Mouse (Mus musculus) forebrain, postnatal 0 days (tissue): Measurements from ENCODE around the gene Nags. TPM values are rescaled to one million over a fixed set of nuclear protein-coding genes. Genes with fewer than 3 reads are reported as not detected.

Experiments used
- ATAC-seq: fragments of 200-750 bp; cut with Nextera tagmentation; 2 replicates; pipeline ENCODE4 v1.8.0; 2017; ENCODE audit warnings: mild to moderate bottlenecking, moderate library complexity
- DNase-seq: peaks from one replicate; pipeline ENCODE4 v3.0.0-alpha.2; 2015
- H3K27ac ChIP-seq: fragments of 300-500 bp; sonication (generic); 2 replicates; pipeline ENCODE4 v1.5.1; 2014; ENCODE audit warnings: low read depth, mild to moderate bottlenecking, antibody characterized with exemption, low read length, moderate library complexity, mixed read lengths
- H3K27me3 ChIP-seq: fragments of 300-500 bp; sonication (generic); 2 replicates; pipeline ENCODE4 v1.6.1; 2014; ENCODE audit warnings: mild to moderate bottlenecking, low read length, mixed read lengths; ENCODE audit not compliant: insufficient read depth
- H3K36me3 ChIP-seq: fragments of 300-500 bp; sonication (generic); 2 replicates; pipeline ENCODE4 v1.6.1; 2014; ENCODE audit warnings: mild to moderate bottlenecking, moderate library complexity; ENCODE audit not compliant: insufficient read depth
- H3K4me1 ChIP-seq: fragments of 300-500 bp; sonication (generic); 2 replicates; pipeline ENCODE4 v1.6.1; 2014; ENCODE audit warnings: antibody characterized with exemption; ENCODE audit not compliant: insufficient read depth
- H3K4me2 ChIP-seq: fragments of 300-500 bp; sonication (generic); 2 replicates; pipeline ENCODE4 v1.6.1; 2014; ENCODE audit warnings: low read depth, mild to moderate bottlenecking, moderate library complexity
- H3K4me3 ChIP-seq: fragments of 300-500 bp; sonication (generic); 2 replicates; pipeline ENCODE4 v1.5.1; 2014; ENCODE audit warnings: low read depth, low read length, mixed read lengths
- H3K9ac ChIP-seq: fragments of 300-500 bp; sonication (generic); 2 replicates; pipeline ENCODE4 v1.6.1; 2014; ENCODE audit warnings: mild to moderate bottlenecking
- H3K9me3 ChIP-seq: fragments of 300-500 bp; sonication (generic); 2 replicates; pipeline ENCODE4 v1.6.1; 2016; ENCODE audit warnings: low read length
- CTCF ChIP-seq: sonication (generic); IDR thresholded peaks from 2 replicates; pipeline ENCODE4 v1.5.1; 2016; ENCODE audit warnings: antibody characterized with exemption, control low read depth, low read depth
- WGBS: fragments of 180-500 bp; shearing (Covaris S2); extraction: QIAGEN DNeasy Blood & Tissue Kit; methylation state at CpG from one replicate; pipeline ENCODE4 v1.1.7; 2014; 5-methylcytosine and 5-hydroxymethylcytosine counted together
- polyA plus RNA-seq: library from polyadenylated mRNA; unstranded; fragments of >200 nt; fragmentation: Nextera tagmentation; extraction: Ambion mirVana; gene quantifications from 2 replicates; pipeline ENCODE4 v1.2.1, GENCODE M21; 2015
- total RNA-seq: library from RNA; depleted of rRNA; stranded (reverse); fragments of >200 nt; gene quantifications from 2 replicates; pipeline ENCODE4 v1.2.3, GENCODE M21; 2014

Gene Nags
- total and polyA plus RNA-seq, 2 experiments from 2014 or later, result 0.14 to 0.35 TPM

DNA sequence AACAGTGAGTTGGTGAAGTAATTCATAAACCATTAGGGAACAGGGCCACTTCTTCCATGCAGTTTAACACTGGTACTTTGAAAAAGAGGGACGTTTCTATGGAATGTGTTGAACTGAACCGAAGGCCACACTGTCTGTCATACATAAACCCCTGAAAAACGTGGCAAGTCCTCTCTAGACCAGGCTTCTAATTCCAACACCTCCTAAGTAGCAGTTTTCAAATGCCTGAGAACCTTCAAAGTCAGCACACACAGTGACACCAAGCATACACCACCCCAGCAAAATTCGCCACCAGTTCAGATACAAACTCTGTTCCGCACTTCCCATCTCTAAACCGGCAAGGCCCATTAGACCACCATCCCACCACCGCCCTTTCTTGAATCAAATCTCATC, 38.9 kb downstream of the Nags start:
- ATAC-seq (0 out of 2 replicates have a peak, but pooled peaks have one; percentile 12), DNase-seq (no peak)
- Histone ChIP-seq H3K36me3 (peaks cover 20% of the 10 kb centered on the region), H3K4me1 (peaks cover 20% of the 10 kb centered on the region), H3K9ac (peak overlapping the region; percentile 93), H3K4me3 (peak overlapping the region; percentile 92), H3K27ac (peak overlapping the region; percentile 96), H3K27me3 (no peaks in the 10 kb centered on the region), H3K9me3 (no peaks in the 10 kb centered on the region), H3K4me2 (peak overlapping the region; percentile 64)
- TF ChIP-seq CTCF, result no peak
- WGBS, result 5% methylated on average over 7 of the region's 7 CpGs

DNA sequence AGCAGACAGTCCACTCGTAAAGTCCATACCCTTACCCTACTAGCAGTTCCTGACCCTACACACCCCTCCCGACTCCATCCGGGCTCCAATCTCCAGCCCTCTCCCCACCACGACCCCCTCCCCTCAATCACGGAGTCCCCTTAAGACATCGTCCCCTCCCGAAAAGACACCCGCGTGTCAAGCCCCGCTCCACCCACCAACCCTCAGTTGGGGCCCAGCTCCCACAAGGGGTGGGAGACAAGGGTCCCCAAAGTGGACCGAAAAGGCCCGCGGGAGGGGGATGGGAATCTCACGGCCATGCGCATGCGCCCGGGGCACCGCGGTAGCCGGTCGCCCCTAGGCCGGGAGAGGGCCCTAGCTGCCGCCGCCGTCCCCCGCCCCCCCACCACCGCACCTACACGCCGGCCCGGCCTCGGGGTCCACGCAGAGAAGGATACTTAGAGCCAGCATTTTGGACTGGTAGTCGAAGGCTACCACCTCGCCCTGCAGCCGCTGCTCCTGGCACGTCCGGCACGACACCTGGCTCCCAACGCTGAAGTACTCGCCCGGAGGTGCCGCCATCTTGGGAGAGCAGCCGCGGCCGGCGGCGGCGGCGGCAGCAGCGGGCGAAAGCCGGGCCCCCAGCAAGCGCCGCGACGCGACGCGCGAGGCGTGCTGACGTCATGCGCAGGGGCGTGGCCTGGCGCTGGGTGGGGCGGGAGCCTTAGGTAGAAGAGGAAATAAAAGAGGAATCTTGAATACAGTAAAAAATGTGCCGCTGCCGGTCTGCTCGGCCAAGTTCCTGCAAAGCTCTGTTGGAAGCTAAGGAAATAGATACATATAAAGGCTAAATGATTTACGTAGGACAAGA, 39.6 kb downstream of the Nags start, which contains the start of gene Lsm12:
Lsm12 (minus strand) TSS at position 651 of the 850 bp plus-strand sequence.
- Histone ChIP-seq H3K27me3 (no peaks in the 10 kb centered on the region), H3K4me3 (peak within 1 kb of the TSS; percentile 92), H3K27ac (peak within 1 kb of the TSS; percentile 96), H3K36me3 (peaks cover 18% of the 10 kb centered on the region), H3K9me3 (no peaks in the 10 kb centered on the region), H3K4me2 (peak within 1 kb of the TSS; percentile 64), H3K4me1 (peaks cover 21% of the 10 kb centered on the region), H3K9ac (peak within 1 kb of the TSS; percentile 93)
- no peak for TF ChIP-seq CTCF
- WGBS, result 4% methylated on average over 69 of the region's 70 CpGs
- DNase-seq (peak; percentile 97), ATAC-seq (peak; percentile 88)

DNA sequence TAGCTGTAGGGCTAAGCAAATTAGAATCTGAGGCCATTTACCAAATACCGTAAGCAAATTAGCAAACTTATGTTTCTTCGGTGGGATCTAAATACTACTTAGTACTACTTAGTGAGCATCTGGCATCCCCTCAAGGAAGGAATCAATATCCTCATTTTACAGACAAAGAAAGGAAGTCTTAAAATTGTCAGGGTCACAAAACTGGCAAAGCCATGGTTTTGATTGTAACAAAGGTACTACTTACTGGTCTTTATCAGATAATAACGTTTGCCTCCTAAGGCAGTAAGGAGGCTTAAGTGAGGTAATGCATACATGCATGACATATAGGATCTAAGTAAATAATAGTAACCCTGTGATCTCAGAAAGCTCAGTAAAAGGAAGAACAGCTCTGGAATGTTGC, 40.4 kb downstream of the Nags start:
- peak overlapping the region; percentile 93 for H3K9ac ChIP-seq

DNA sequence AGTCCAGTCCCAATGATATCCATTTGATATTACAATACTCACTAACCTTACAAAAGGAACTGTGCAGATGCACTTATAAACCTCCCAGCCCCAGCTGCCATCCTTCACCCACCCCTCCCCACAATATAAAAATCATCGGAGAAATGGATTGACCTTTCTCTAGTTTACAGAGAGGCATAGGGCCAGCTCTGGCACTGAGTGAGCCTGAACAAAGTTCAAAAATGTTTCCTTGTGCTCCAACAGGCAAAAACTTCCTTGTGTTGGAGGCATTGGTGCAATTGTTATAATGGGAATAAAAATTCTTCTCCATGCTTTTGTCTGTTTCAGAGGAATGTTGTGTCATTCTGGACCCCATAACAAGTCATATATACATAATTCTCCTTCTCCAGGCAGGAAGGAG, 40.9 kb downstream of the Nags start:
- H3K4me1 ChIP-seq, result peaks cover 26% of the 10 kb centered on the region
- 87% methylated on average over 1 of the region's 1 CpGs for WGBS
- no peak overlapping the region for H3K27ac ChIP-seq
- H3K4me3 ChIP-seq, result no peak overlapping the region
- no peak for ATAC-seq
- H3K36me3 ChIP-seq, result peaks cover 13% of the 10 kb centered on the region
- DNase-seq, result no peak
- no peak overlapping the region for H3K4me2 ChIP-seq
- H3K9ac ChIP-seq, result no peak overlapping the region
- TF ChIP-seq CTCF, result no peak
- H3K27me3 ChIP-seq, result no peaks in the 10 kb centered on the region
- H3K9me3 ChIP-seq, result no peaks in the 10 kb centered on the region

More for the DNA sequence above, 40.4 kb downstream of the Nags start:
- peaks cover 16% of the 10 kb centered on the region for H3K36me3 ChIP-seq
- H3K4me2 ChIP-seq, result peak overlapping the region; percentile 64
- H3K27me3 ChIP-seq, result no peaks in the 10 kb centered on the region
- peak overlapping the region; percentile 92 for H3K4me3 ChIP-seq
- peak overlapping the region; percentile 96 for H3K27ac ChIP-seq
- TF ChIP-seq CTCF, result no peak
- WGBS, result 34% methylated on average over 3 of the region's 3 CpGs
- H3K4me1 ChIP-seq, result peaks cover 25% of the 10 kb centered on the region
- ATAC-seq (no peak), DNase-seq (peak; percentile 23)
- no peaks in the 10 kb centered on the region for H3K9me3 ChIP-seq

DNA sequence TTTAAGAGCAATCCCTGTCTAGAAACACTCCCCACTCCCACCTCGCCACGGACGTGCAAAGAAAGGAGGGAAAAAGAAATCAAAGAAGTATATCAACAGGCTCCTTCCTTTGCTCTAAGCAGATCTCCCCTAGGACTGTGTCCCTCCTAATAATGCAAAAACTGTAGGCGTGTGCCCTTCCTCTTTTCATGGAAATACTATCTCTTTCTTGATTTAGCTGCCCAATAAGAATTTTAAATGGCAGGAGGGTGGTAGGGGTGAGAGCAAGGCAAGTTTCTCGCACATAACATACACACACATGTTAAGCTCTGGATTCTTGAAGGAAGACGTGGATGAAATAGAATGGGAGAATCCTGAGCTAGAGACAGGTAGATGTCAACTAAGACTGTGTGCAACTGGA, 43.7 kb downstream of the Nags start:
- H3K27me3 ChIP-seq, result no peaks in the 10 kb centered on the region
- 64% methylated on average over 6 of the region's 6 CpGs for WGBS
- H3K9ac ChIP-seq, result peak overlapping the region; percentile 69
- ATAC-seq (no peak), DNase-seq (no peak)
- H3K4me2 ChIP-seq, result peak overlapping the region; percentile 86
- no peaks in the 10 kb centered on the region for H3K9me3 ChIP-seq
- H3K4me3 ChIP-seq, result peak overlapping the region; percentile 59
- H3K27ac ChIP-seq, result peak overlapping the region; percentile 70; the same call in 1 of the 2 replicates
- no peak for TF ChIP-seq CTCF
- H3K4me1 ChIP-seq, result peaks cover 21% of the 10 kb centered on the region
- H3K36me3 ChIP-seq, result peaks cover 12% of the 10 kb centered on the region

DNA sequence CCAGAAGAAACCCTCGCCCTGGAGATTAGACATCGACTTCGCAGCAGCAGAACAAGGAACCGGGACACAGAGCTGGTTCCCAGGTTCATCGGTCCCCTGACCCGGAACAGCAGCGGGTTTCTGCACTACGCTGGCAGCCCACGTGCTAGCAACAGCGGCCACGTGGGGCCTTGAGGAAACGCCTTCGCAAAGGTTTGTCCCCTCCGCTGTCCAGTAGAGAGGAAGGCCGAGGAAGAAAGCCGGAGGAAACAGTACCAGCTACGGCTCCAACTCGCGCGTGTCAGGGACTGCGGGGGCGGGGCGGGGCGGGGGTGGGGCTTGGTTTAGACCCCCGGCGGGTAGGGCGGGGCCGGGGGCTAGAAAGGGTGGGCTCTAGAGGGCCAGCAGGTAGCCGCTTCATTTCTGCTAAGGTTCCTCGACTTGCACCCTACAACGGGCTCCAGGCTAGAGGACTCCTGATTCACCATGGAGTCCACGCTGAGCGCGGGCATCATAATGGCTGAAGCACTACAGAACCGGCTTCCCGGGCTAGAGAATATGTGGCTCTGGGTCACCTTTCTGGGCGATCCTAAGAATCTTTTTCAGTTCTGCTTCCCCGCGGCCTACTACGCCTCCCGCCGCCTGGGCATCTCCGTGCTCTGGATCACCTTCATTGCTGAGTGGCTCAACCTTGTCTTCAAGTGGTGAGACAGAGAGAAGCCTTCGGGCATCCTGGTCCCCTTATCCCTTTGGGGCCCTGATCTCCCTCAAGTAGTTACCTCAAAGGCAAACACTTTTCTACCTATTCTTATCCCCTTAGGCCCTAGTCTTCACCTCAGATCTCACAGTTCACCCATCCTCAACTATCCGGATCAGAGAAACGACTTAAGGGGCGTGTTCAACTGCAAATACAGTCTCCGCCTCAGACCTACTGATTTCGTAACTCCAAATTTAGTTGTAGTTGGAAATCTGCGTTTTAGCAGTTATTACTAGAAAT, 44.4 kb downstream of the Nags start, which contains the start of gene G6pc3:
G6pc3 (plus strand) TSS at position 160 of the 976 bp plus-strand sequence.
- TF ChIP-seq CTCF, result no peak

More for the DNA sequence above, 44.4 kb downstream of the Nags start, which contains the start of gene G6pc3:
- DNase-seq, result peak; percentile 91
- peak within 1 kb of the TSS; percentile 86 for H3K4me2 ChIP-seq
- no peaks in the 10 kb centered on the region for H3K9me3 ChIP-seq
- WGBS, result 3% methylated on average over 43 of the region's 50 CpGs
- H3K4me1 ChIP-seq, result peaks cover 17% of the 10 kb centered on the region
- H3K36me3 ChIP-seq, result peaks cover 20% of the 10 kb centered on the region
- peak within 1 kb of the TSS; percentile 69 for H3K9ac ChIP-seq
- ATAC-seq, result peak; percentile 87
- H3K27me3 ChIP-seq, result no peaks in the 10 kb centered on the region
- H3K4me3 ChIP-seq, result peak within 1 kb of the TSS; percentile 59
- peak within 1 kb of the TSS; percentile 70 for H3K27ac ChIP-seq
